Mouse (Mus musculus) spleen, postnatal 10 days (tissue): ENCODE measurements around the gene Tcaf1.

Experiments
- DNase-seq, 2 experiments: peaks; one replicate each; pipeline ENCODE4 v3.0.0; 2021 to 2022; ENCODE audit warnings: low spot score in 2 of 2

Gene Tcaf1

GRCm38 (mm10) chr6:42709291-42710211 lies at the start of gene Tcaf1:
TSS of gene Tcaf1 (minus strand) at chr6:42710088.
- DNase-seq: peak in 1 of 2 experiments; percentile 20

- no peak for DNase-seq
Measured at GRCm38 (mm10) chr6:42756104-42756503, 46.2 kb upstream of the Tcaf1 start, which contains the start of gene Olfr38. TSS of gene Olfr38 (plus strand) at chr6:42756404.

- DNase-seq: no peak
Measured at GRCm38 (mm10) chr6:42747846-42748245, 38.0 kb upstream of the Tcaf1 start.

- DNase-seq: no peak
Measured at GRCm38 (mm10) chr6:42742303-42742702, 32.4 kb upstream of the Tcaf1 start.

- no peak for DNase-seq
Measured at GRCm38 (mm10) chr6:42739071-42739470, 29.2 kb upstream of the Tcaf1 start, which contains the start of gene Olfr453. TSS of gene Olfr453 (plus strand) at chr6:42739371.

- DNase-seq: no peak
Measured at GRCm38 (mm10) chr6:42717973-42718372, 8.1 kb upstream of the Tcaf1 start.

- no peak for DNase-seq
Measured at GRCm38 (mm10) chr6:42714668-42715067, 4.8 kb upstream of the Tcaf1 start.

GRCm38 (mm10) chr6:42692517-42693190 lies 17.2 kb downstream of the Tcaf1 start:
- DNase-seq: peak in 1 of 2 experiments; percentile 18

GRCm38 (mm10) chr6:42692154-42692516 lies 17.8 kb downstream of the Tcaf1 start:
- peak in 1 of 2 experiments; percentile 29 for DNase-seq

- no peak for DNase-seq
Measured at GRCm38 (mm10) chr6:42689761-42690160, 20.1 kb downstream of the Tcaf1 start.

GRCm38 (mm10) chr6:42687907-42688306 lies 22.0 kb downstream of the Tcaf1 start:
- no peak for DNase-seq

GRCm38 (mm10) chr6:42680077-42680476 lies 29.8 kb downstream of the Tcaf1 start:
- DNase-seq: no peak

GRCm38 (mm10) chr6:42676011-42676410 lies 33.9 kb downstream of the Tcaf1 start:
- no peak for DNase-seq

- no peak for DNase-seq
Measured at GRCm38 (mm10) chr6:42671767-42672166, 38.1 kb downstream of the Tcaf1 start.

- DNase-seq: no peak
Measured at GRCm38 (mm10) chr6:42667722-42668121, 42.2 kb downstream of the Tcaf1 start.

- no peak for DNase-seq
Measured at GRCm38 (mm10) chr6:42661739-42662138, 48.1 kb downstream of the Tcaf1 start.

- peak; percentile 14 to 52 for DNase-seq
Measured at GRCm38 (mm10) chr6:42644912-42645549, 64.9 kb downstream of the Tcaf1 start, which contains the start of gene Tcaf2. TSS of gene Tcaf2 (minus strand) at chr6:42645254.

GRCm38 (mm10) chr6:42634393-42634792 lies 75.5 kb downstream of the Tcaf1 start:
- no peak for DNase-seq

- DNase-seq: no peak
Measured at GRCm38 (mm10) chr6:42631395-42631794, 78.5 kb downstream of the Tcaf1 start.
